Mouse (Mus musculus): ENCODE results near the gene Sh3rf3.

The Sh3rf3 gene

DNA sequence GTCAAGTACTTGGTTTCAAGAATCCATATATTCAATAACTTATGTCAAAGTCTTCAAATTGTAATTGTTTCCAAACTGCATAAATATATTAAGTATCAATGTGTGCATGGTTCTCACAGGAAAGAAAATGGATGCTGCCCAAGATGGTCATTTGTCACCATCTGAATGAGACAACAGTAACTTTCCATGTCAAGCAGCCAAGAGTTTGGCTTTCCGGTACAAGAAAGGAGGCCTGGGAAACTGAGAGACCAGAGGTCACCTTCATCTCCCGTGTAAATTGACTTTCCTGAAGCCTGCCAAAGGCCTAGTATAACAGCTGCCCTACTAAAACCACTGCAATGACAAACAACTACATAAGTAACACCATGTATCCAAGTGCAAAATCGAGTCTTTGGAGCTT lies 369.1 kb downstream of the Sh3rf3 start:
- DNase-seq: no peak

All from right cerebral cortex, postnatal 25 days (tissue).